Mouse (Mus musculus) heart, embryonic 11.5 days (tissue): ENCODE data around the gene Creb3l4. TPM values are rescaled to one million over a fixed set of nuclear protein-coding genes. Genes with fewer than 3 reads are reported as not detected.
"Not testable (repeated sequence)": the region's sequence is repeated elsewhere in the genome, so short reads cannot be mapped to it uniquely, and the experiment has no call there.

Experiments
- ATAC-seq: fragments of 200-750 bp; cut with Nextera tagmentation; replicated peaks from 2 replicates; pipeline ENCODE4 v1.8.0; 2017; ENCODE audit warnings: moderate library complexity; ENCODE audit not compliant: insufficient number of reproducible peaks, low FRiP score, low TSS enrichment
- H3K27ac ChIP-seq: fragments of 300-500 bp; sonication (generic); 2 replicates; pipeline ENCODE4 v1.5.1; 2014; ENCODE audit warnings: mild to moderate bottlenecking, low read depth, low read length
- H3K27me3 ChIP-seq: fragments of 300-500 bp; sonication (generic); 2 replicates; pipeline ENCODE4 v1.6.1; 2014; ENCODE audit warnings: mild to moderate bottlenecking, low read length, mixed read lengths; ENCODE audit not compliant: control insufficient read depth, insufficient read depth
- H3K36me3 ChIP-seq: fragments of 300-500 bp; sonication (generic); 2 replicates; pipeline ENCODE4 v1.6.1; 2014; ENCODE audit warnings: mild to moderate bottlenecking, low read length, moderate library complexity, mixed read lengths; ENCODE audit not compliant: control insufficient read depth, insufficient read depth
- H3K4me1 ChIP-seq: fragments of 300-500 bp; sonication (generic); 2 replicates; pipeline ENCODE4 v1.6.1; 2014; ENCODE audit warnings: low read length; ENCODE audit not compliant: control insufficient read depth, insufficient read depth
- H3K4me2 ChIP-seq: fragments of 300-500 bp; sonication (generic); 2 replicates; pipeline ENCODE4 v1.6.1; 2014; ENCODE audit warnings: mild to moderate bottlenecking, moderate library complexity
- H3K4me3 ChIP-seq: fragments of 300-500 bp; sonication (generic); 2 replicates; pipeline ENCODE4 v1.5.1; 2014; ENCODE audit warnings: low read depth, low read length
- H3K9ac ChIP-seq: fragments of 300-500 bp; sonication (generic); 2 replicates; pipeline ENCODE4 v1.6.1; 2014; ENCODE audit warnings: mild to moderate bottlenecking, low read depth, low read length, moderate library complexity
- H3K9me3 ChIP-seq: fragments of 300-500 bp; sonication (generic); replicated peaks from 2 replicates; pipeline ENCODE4 v1.6.1; 2016; ENCODE audit warnings: low read length; ENCODE audit not compliant: control insufficient read depth
- WGBS: fragments of 180-500 bp; shearing (Covaris S2); extraction: QIAGEN DNeasy Blood & Tissue Kit; methylation state at CpG from one replicate; pipeline ENCODE4 v1.1.7; 2014; ENCODE audit not compliant: insufficient replicate concordance; 5-methylcytosine and 5-hydroxymethylcytosine counted together
- polyA plus RNA-seq: library from polyadenylated mRNA; unstranded; fragments of >200 nt; fragmentation: Nextera tagmentation; extraction: Ambion mirVana; gene quantifications from 2 replicates; pipeline ENCODE4 v1.2.1, GENCODE M21; 2014

Gene Creb3l4
- polyA plus RNA-seq, 1 experiment from 2014 or later, result 2.6 TPM

GRCm38 (mm10) chr3:90256731-90257530, 13.6 kb upstream of the Creb3l4 start:
- Histone ChIP-seq H3K4me1 (peaks cover 6% of the 10 kb centered on the region), H3K4me3 (no peak overlapping the region), H3K27ac (no peak overlapping the region), H3K9ac (no peak overlapping the region), H3K36me3 (peaks cover 19% of the 10 kb centered on the region), H3K27me3 (no peaks in the 10 kb centered on the region), H3K9me3 (no peaks in the 10 kb centered on the region), H3K4me2 (no peak overlapping the region)
- no peak for ATAC-seq
- WGBS, result 89% methylated on average over 19 of the region's 19 CpGs

GRCm38 (mm10) chr3:90255784-90256353, 12.6 kb upstream of the Creb3l4 start:
- Histone ChIP-seq H3K36me3 (peaks cover 17% of the 10 kb centered on the region), H3K4me2 (no peak overlapping the region), H3K4me1 (peaks cover 6% of the 10 kb centered on the region), H3K4me3 (no peak overlapping the region), H3K27ac (no peak overlapping the region), H3K9me3 (no peaks in the 10 kb centered on the region), H3K9ac (no peak overlapping the region), H3K27me3 (no peaks in the 10 kb centered on the region)
- WGBS, result 91% methylated on average over 14 of the region's 14 CpGs
- no peak for ATAC-seq

DNA sequence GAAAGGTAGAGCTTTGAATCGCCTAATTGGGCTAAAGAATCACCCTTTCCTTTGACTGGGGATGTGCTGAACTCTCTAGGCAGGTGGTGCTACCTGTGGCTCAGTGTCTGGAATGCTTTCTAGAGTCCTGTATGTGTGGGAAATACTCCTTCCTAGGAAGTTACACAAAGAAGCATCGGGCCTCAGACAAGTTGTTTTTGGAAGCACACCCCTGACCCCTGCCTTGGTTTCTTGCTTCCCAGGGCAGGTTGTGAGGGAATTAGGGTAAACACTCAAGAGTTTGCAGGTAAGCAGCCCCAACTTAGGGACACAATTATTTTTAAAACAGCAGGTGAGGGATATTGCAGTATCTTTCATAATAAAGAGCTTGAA, 11.9 kb upstream of the Creb3l4 start:
- Histone ChIP-seq H3K27ac (peak overlapping the region; percentile 87), H3K27me3 (no peaks in the 10 kb centered on the region), H3K9me3 (no peaks in the 10 kb centered on the region), H3K36me3 (peaks cover 10% of the 10 kb centered on the region), H3K9ac (peak overlapping the region; percentile 92), H3K4me1 (peaks cover 6% of the 10 kb centered on the region), H3K4me2 (peak overlapping the region; percentile 87), H3K4me3 (peak overlapping the region; percentile 91)
- 28% methylated on average over 2 of the region's 2 CpGs for WGBS
- no peak for ATAC-seq

DNA sequence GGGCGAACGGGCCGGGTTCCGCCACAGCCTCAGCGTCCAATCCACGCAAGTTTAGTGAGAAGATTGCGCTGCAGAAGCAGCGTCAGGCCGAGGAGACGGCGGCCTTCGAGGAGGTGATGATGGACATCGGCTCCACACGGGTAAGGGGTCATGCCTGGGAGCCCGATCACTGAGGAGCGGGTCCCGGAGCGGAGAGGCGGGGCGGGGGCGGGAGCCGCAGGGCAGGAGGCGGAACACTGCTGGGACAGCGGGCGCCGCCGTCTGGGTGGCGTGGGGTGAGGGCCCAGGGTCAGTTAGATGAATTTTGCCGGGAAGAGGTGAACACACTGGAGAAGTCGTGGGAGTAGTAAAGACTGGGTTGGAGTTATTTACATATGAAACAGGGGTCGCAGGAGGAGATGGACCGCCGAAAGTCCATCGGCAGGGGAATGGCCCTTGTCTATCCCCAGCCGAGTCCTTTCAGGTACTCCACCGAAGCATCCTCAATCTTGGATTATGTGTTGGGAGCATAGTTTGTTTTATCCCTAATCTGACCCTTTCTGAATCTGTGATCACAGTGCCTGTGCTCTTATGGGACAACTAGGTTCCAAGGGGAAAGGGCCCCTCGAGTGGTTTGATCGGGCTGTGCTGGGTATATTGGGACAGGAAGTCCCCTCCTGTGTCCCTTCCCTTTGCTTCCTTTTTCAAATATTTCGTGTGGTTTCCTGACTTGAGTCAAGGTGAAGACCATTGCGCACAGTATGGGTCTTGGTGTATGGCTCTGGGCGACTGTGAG, 11.3 kb upstream of the Creb3l4 start:
- H3K4me2 ChIP-seq, result peak overlapping the region; percentile 87
- peak overlapping the region; percentile 87 for H3K27ac ChIP-seq
- peak overlapping the region; percentile 91 for H3K4me3 ChIP-seq
- no peaks in the 10 kb centered on the region for H3K9me3 ChIP-seq
- H3K4me1 ChIP-seq, result peaks cover 6% of the 10 kb centered on the region
- H3K36me3 ChIP-seq, result peaks cover 6% of the 10 kb centered on the region
- H3K27me3 ChIP-seq, result no peaks in the 10 kb centered on the region
- peak; percentile 75 for ATAC-seq
- WGBS, result 1% methylated on average over 41 of the region's 41 CpGs
- H3K9ac ChIP-seq, result peak overlapping the region; percentile 92

DNA sequence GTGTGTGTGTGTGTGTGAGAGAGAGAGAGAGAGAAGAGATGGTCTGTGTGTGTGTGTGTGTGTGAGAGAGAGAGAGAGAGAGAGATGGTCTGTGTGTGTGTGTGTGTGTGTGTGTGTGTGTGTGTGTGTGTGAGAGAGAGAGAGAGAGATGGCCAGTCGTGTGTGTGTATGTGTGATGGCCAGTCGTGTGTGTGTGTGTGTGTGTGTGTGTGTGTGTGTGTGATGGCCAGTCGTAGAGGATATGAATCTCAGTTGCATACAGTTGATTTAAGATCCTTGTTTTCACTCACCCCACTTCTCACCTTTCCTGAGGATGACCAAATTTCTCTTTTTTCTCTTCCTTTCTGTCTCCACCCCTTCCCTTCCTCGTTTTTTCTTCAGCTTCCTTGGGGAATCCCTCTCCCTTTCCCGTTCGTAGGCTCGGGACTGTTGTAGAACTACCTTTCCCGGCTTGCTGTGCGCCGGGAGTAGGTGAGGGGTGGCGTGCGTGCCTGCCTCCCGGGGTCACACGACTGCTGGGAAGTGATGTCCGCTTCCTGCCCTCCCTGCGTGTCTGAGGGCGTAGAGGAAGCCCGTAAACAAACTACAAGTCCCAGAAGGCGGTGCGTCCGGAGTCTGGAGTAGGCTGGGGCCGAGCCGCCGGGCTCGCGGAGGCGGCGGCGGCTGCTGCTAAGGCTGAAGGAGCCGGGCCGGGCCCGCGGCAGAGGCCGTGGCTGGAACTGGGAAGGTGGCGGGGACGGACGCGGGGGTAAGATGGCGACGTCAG, 10.5 kb upstream of the Creb3l4 start, which contains the start of gene Crtc2:
Crtc2 (plus strand) TSS at position 511 of the 766 bp plus-strand sequence.
- 3% methylated on average over 40 of the region's 40 CpGs for WGBS
- Histone ChIP-seq H3K4me2 (peak within 1 kb of the TSS; percentile 87), H3K27me3 (no peaks in the 10 kb centered on the region), H3K9ac (peak within 1 kb of the TSS; percentile 92), H3K9me3 (no peaks in the 10 kb centered on the region), H3K4me3 (peak within 1 kb of the TSS; percentile 91), H3K27ac (peak within 1 kb of the TSS; percentile 87), H3K4me1 (peaks cover 9% of the 10 kb centered on the region), H3K36me3 (peaks cover 2% of the 10 kb centered on the region; the same call in 1 of the 2 replicates)
- peak; percentile 96 for ATAC-seq

GRCm38 (mm10) chr3:90253174-90253573, 9.9 kb upstream of the Creb3l4 start:
- H3K4me3 ChIP-seq, ATAC-seq, H3K9ac ChIP-seq, H3K27me3 ChIP-seq, H3K4me2 ChIP-seq, H3K9me3 ChIP-seq, H3K27ac ChIP-seq, H3K4me1 ChIP-seq, H3K36me3 ChIP-seq: not testable (repeated sequence)
- 76% methylated on average over 1 of the region's 1 CpGs for WGBS

GRCm38 (mm10) chr3:90252659-90253058, 9.3 kb upstream of the Creb3l4 start:
- 76% methylated on average over 2 of the region's 2 CpGs for WGBS
- H3K4me2 ChIP-seq, result not testable (repeated sequence)

DNA sequence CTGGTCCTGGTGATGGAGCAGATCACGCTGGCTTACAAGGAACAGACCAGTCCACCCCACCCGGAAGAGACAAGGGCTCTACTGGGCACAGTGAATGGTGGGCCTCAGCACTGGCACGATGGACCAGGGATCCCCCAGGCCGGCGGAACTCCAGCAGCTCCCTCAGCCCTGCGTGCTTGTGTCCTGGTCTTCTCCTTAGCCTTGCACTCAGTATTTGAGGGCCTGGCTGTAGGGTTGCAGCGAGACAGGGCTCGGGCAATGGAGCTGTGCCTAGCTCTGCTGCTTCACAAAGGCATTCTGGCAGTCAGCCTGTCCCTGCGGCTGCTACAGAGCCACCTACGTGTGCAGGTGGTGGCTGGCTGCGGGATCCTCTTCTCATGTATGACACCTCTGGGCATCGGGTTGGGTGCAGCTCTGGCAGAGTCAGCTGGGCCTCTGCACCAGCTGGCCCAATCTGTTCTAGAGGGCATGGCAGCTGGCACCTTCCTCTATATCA, 8.5 kb upstream of the Creb3l4 start:
- not testable (repeated sequence) for H3K4me3 ChIP-seq, H3K27ac ChIP-seq, H3K27me3 ChIP-seq, H3K9me3 ChIP-seq, ATAC-seq, H3K36me3 ChIP-seq, H3K9ac ChIP-seq, H3K4me1 ChIP-seq, H3K4me2 ChIP-seq
- WGBS, result 95% methylated on average over 10 of the region's 12 CpGs

More at GRCm38 (mm10) chr3:90252659-90253058, 9.3 kb upstream of the Creb3l4 start:
- not testable (repeated sequence) for H3K9me3 ChIP-seq, H3K27me3 ChIP-seq, H3K4me1 ChIP-seq, H3K36me3 ChIP-seq, H3K9ac ChIP-seq, H3K4me3 ChIP-seq, H3K27ac ChIP-seq, ATAC-seq
